Mouse (Mus musculus) CD4-positive, CD25-positive, alpha-beta regulatory T cell (primary cell): ENCODE measurements around the gene Cxxc4. TPM values are rescaled to one million over a fixed set of nuclear protein-coding genes. Genes with fewer than 3 reads are reported as not detected.

Experiments used
- polyA plus RNA-seq: library from polyadenylated mRNA; unstranded; fragments of 100-300 nt; shearing (Covaris generic); gene quantifications from one replicate; pipeline ENCODE4 v1.2.1, GENCODE M21; 2017

Cxxc4 gene
- polyA plus RNA-seq, result 0.08 TPM

GRCm38 (mm10) chr3:134236414-134237112 lies at the start of gene Cxxc4:
Gene Cxxc4, plus strand, starts transcription at chr3:134236484.

